Mouse (Mus musculus) right cerebral cortex, postnatal 14 days (tissue): ENCODE measurements around the gene H2afy.

Experiments
- DNase-seq: peaks from one replicate; pipeline ENCODE4 v3.0.0; 2022

Gene H2afy

GRCm38 (mm10) chr13:56144021-56144420 lies 7.9 kb upstream of the H2afy start:
- no peak for DNase-seq

GRCm38 (mm10) chr13:56143151-56143513 lies 7.0 kb upstream of the H2afy start:
- no peak for DNase-seq

DNA sequence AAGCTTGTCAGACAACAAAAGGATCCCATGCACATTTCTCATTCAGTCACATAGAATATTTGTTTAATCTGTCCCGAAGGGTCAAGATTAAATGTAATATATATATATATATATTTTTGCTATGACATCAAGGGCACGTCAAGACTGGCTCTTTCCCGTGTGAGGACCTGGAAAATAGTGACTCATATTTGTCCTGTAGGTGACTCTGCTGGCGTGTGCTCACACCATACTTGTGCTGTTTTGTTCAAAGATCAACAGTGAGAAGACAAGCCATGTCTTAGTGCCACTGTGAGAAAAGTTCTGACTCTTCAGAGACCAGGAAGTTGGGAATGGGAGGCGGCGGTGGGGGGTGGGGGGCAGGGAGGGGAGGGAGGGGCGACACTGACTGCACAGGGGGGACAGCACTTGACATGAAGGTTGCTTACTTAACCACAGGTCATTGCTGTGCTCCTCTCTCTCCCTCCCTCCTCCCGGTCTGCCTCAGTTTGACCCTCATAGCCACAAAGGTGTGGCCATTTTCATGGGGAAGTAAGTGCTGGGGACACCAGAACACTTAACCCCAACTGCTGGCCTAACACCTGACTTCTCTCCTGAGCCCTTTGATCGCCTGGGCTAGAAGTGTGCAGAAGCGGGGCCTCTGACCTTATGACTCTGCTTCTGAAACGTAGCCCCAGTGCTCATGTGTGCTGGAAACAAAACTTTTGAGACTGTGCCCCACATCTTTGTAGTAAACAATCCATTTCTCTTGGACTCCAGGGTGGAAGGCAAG lies 6.4 kb upstream of the H2afy start:
- no peak for DNase-seq

GRCm38 (mm10) chr13:56139167-56139751 lies 3.1 kb upstream of the H2afy start:
- DNase-seq: no peak

DNA sequence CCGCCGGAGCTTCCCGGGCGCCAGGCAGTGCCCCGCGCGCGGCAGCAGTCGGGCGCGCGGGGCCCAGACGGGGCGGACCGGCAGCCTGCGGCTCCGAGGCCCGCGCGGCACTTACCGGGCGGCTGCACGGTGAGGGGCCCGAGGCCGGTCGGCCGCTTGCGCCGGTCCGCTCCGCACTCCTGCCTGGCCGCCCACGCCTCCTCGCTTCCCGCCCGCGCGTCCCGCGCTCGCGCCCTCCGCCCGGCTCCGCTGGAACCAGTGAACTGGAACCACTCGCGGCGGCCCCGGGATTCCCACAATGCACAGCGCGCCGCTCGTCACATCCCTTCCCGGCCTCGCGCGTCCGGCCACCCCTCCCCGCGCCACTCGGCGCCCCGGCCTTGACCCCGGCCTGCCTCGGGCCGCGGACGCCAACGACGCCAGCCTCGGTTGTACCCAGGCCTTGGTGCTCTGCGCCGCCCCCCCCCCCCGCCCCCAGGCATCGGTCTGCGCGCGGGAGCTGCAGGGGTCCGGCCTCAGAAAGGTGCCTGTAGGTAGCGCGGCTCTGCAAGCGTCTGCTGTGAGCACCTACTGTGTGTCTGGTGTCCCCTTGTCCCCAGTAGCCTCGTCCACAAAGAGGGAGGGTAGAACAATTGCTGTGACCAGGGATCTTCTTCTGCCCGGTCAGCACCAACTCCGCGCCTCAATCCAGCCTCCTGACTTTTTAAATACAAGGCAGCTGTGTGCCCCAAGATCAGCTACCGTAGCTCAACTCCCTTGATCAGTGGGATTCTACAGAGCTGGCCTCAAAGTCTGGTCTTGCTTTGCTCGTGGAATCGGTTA lies 719 bp downstream of the H2afy start:
- DNase-seq: peak; percentile 90

GRCm38 (mm10) chr13:56134631-56135181 lies 1.5 kb downstream of the H2afy start:
- peak; percentile 28 for DNase-seq

GRCm38 (mm10) chr13:56134031-56134430 lies 2.1 kb downstream of the H2afy start:
- no peak for DNase-seq

DNA sequence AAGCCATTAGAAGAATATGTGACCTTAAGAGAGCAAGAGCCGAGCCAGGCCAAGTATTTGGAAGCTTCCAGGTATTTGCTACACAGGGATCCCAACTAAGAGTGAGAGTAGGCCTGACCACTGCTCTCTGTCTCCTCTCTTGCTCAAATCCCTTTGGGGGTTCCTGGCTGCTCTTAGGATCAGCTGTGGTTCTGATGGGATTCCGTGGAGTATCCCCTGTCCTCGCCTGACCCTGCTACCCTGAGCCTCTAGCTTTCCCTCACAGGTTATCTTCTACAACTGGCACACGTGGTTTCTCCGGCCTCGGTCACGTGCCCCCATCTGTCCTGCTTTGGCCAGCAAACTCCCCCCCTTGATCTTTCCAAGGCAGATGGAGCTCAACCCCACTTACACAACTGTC lies 3.2 kb downstream of the H2afy start:
- no peak for DNase-seq

DNA sequence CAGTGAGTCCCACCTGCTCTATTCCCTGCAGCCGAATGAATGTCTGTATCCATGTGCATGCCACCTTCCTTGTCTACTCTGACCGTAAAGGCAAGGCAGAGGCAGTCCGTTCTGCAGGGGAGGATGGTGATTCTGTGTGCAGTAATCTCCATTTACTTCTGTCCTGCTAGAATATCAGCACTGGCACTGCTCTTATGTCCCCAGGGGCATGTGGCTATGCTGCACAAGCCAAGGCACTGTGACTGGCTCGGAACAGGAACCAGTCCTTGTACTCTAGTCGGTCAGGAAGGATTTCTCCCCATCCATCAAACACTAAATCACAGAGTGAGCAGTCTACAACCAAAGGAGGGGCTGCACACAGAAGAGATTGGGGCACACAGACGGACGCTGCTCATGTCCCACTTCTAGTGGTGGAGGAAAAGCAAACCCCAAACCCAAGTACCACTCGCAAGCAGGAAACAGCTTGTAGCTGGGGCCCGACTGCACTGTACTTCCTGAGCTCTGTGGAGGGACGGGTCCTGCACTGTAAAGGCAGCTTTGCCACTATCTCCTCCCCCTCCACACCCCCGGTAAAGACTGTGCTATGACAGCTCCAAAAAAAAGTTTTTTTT lies 3.7 kb downstream of the H2afy start:
- no peak for DNase-seq

GRCm38 (mm10) chr13:56130544-56130943 lies 5.6 kb downstream of the H2afy start:
- no peak for DNase-seq

GRCm38 (mm10) chr13:56129578-56129977 lies 6.6 kb downstream of the H2afy start:
- DNase-seq: no peak

DNA sequence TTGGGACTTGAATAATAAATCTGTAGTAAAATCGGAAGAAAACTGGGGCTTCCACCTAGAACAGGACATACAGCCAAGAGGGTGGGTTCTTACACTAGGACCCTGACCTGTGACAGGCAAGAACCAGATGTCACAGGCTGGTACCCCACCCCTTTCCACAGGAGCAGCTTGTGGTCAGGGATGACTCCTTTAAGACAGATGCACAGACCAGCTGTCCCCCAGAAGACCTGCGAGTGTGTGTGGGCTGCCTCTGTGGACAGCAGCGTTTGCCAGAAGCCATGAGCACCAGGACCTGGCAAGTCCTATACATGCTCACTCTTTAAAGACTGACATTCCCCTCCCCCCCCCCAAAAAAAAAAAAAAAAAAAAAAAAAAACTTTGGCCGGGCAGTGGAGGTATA lies 7.1 kb downstream of the H2afy start:
- no peak for DNase-seq

- no peak for DNase-seq
Observed at GRCm38 (mm10) chr13:56125632-56126031, 10.5 kb downstream of the H2afy start.

DNA sequence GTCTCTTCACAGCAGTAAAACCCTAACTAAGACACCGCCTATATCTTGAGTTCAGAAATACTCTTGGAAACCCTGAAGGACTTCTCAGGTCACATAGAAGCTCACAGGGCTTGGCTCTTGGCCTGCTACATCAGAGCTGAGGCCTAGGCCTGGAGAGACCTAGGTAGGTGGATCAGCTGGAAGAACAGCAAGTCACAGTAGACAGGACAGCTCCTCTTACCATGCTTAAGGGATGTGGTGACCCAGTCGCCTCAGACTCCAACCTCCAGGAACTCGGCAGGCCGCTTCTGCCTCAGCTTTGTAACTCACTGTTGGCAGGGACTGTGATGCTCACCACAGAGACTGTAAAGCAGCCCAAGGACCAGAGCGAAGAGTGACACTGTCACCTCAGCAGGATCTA lies 13.1 kb downstream of the H2afy start:
- DNase-seq: no peak

- no peak for DNase-seq
Observed at GRCm38 (mm10) chr13:56117991-56118765, 18.0 kb downstream of the H2afy start.

GRCm38 (mm10) chr13:56115906-56116305 lies 20.3 kb downstream of the H2afy start:
- no peak for DNase-seq

GRCm38 (mm10) chr13:56115386-56115785 lies 20.8 kb downstream of the H2afy start:
- no peak for DNase-seq

GRCm38 (mm10) chr13:56113431-56114248 lies 22.5 kb downstream of the H2afy start:
- no peak for DNase-seq

DNA sequence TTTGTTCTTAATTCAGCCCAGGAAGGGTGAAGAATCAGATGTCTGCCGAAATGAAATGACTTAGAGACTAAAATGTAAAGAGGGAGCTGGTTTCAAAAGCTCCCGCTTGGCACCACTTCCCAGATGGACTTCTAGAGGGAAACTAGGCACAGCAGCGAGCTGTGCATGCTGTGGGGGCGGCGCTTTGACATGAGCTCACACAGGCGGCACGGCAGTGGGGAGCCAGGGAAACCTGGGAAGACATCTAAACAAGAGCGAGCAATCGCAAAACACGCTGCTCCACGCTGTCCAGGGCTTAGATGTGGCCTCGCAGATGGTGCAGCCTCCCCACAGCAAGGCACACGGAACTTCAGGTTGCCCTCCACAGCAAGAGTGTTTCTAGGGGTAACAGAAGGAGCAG lies 23.2 kb downstream of the H2afy start:
- DNase-seq: peak; percentile 43

GRCm38 (mm10) chr13:56112496-56112895 lies 23.7 kb downstream of the H2afy start:
- DNase-seq: no peak

- DNase-seq: no peak
Observed at GRCm38 (mm10) chr13:56111601-56112000, 24.6 kb downstream of the H2afy start.
